Mouse (Mus musculus): ENCODE data around the gene Grik5. TPM values are rescaled to one million over a fixed set of nuclear protein-coding genes. Genes with fewer than 3 reads are reported as not detected.
A peak's percentile ranks its signal among the peaks of the same experiment; 100 is the strongest.

The Grik5 gene
- polyA plus RNA-seq, 1 experiment from 2014 or later, result 19.4 TPM

- Histone ChIP-seq H3K27ac (peak overlapping the region; percentile 15; the same call in 1 of the 2 replicates), H3K4me2 (replicated peaks) (peak overlapping the region; percentile 83), H3K9ac (replicated peaks) (peak overlapping the region; percentile 94), H3K9me3 (no peaks in the 10 kb centered on the region), H3K27me3 (0 out of 2 replicates have a peak, but pooled peaks cover 4% of the 10 kb centered on the region), H3K4me1 (replicated peaks) (peaks cover 61% of the 10 kb centered on the region), H3K4me3 (replicated peaks) (peak overlapping the region; percentile 86), H3K36me3 (peaks cover 24% of the 10 kb centered on the region)
- no peak for ATAC-seq
- 30% methylated on average over 11 of the region's 11 CpGs for WGBS
Observed at GRCm38 (mm10) chr7:25003291-25003690, 68.9 kb downstream of the Grik5 start.

GRCm38 (mm10) chr7:25000711-25001110 lies 71.4 kb downstream of the Grik5 start:
- 78% methylated on average over 12 of the region's 12 CpGs for WGBS
- Histone ChIP-seq H3K4me3 (replicated peaks) (no peak overlapping the region), H3K9me3 (no peaks in the 10 kb centered on the region), H3K27ac (no peak overlapping the region), H3K9ac (replicated peaks) (no peak overlapping the region), H3K4me2 (replicated peaks) (no peak overlapping the region), H3K36me3 (peaks cover 46% of the 10 kb centered on the region), H3K27me3 (no peaks in the 10 kb centered on the region), H3K4me1 (replicated peaks) (peaks cover 36% of the 10 kb centered on the region)
- ATAC-seq, result no peak

GRCm38 (mm10) chr7:25000211-25000610 lies 71.9 kb downstream of the Grik5 start:
- Histone ChIP-seq H3K4me2 (replicated peaks) (no peak overlapping the region), H3K27me3 (no peaks in the 10 kb centered on the region), H3K4me3 (replicated peaks) (no peak overlapping the region), H3K4me1 (replicated peaks) (peaks cover 32% of the 10 kb centered on the region), H3K27ac (no peak overlapping the region), H3K9ac (replicated peaks) (no peak overlapping the region), H3K36me3 (peaks cover 51% of the 10 kb centered on the region), H3K9me3 (no peaks in the 10 kb centered on the region)
- ATAC-seq, result no peak
- WGBS, result 81% methylated on average over 7 of the region's 7 CpGs

GRCm38 (mm10) chr7:24993081-24993480 lies 79.1 kb downstream of the Grik5 start:
- Histone ChIP-seq H3K4me1 (replicated peaks) (no peaks in the 10 kb centered on the region), H3K9me3 (no peaks in the 10 kb centered on the region), H3K4me3 (replicated peaks) (no peak overlapping the region), H3K9ac (replicated peaks) (no peak overlapping the region), H3K27me3 (no peaks in the 10 kb centered on the region), H3K27ac (no peak overlapping the region), H3K4me2 (replicated peaks) (no peak overlapping the region), H3K36me3 (peaks cover 92% of the 10 kb centered on the region)
- ATAC-seq, result no peak
- WGBS, result 85% methylated on average over 6 of the region's 6 CpGs

- H3K9me3 ChIP-seq, result no peaks in the 10 kb centered on the region
- H3K4me1 ChIP-seq (replicated peaks), result no peaks in the 10 kb centered on the region
- H3K36me3 ChIP-seq, result peaks cover 94% of the 10 kb centered on the region
- H3K9ac ChIP-seq (replicated peaks), result no peak overlapping the region
- no peaks in the 10 kb centered on the region for H3K27me3 ChIP-seq
- H3K4me2 ChIP-seq (replicated peaks), result no peak overlapping the region
- no peak overlapping the region for H3K4me3 ChIP-seq (replicated peaks)
- WGBS, result 79% methylated on average over 8 of the region's 8 CpGs
- no peak overlapping the region for H3K27ac ChIP-seq
- no peak for ATAC-seq
Observed at GRCm38 (mm10) chr7:24990478-24990877, 81.7 kb downstream of the Grik5 start.

GRCm38 (mm10) chr7:24987941-24988340 lies 84.2 kb downstream of the Grik5 start:
- Histone ChIP-seq H3K4me1 (replicated peaks) (no peaks in the 10 kb centered on the region), H3K27ac (no peak overlapping the region), H3K27me3 (no peaks in the 10 kb centered on the region), H3K9me3 (0 out of 2 replicates have a peak, but pooled peaks cover 6% of the 10 kb centered on the region), H3K4me3 (replicated peaks) (no peak overlapping the region), H3K9ac (replicated peaks) (no peak overlapping the region), H3K36me3 (peaks cover 95% of the 10 kb centered on the region), H3K4me2 (replicated peaks) (no peak overlapping the region)
- WGBS, result 89% methylated on average over 14 of the region's 14 CpGs
- no peak for ATAC-seq

GRCm38 (mm10) chr7:24985799-24986198 lies 86.3 kb downstream of the Grik5 start:
- H3K27ac ChIP-seq, result no peak overlapping the region
- no peak overlapping the region for H3K9ac ChIP-seq (replicated peaks)
- ATAC-seq, result no peak
- no peak overlapping the region for H3K4me3 ChIP-seq (replicated peaks)
- H3K9me3 ChIP-seq, result 0 out of 2 replicates have a peak, but pooled peaks cover 6% of the 10 kb centered on the region
- H3K36me3 ChIP-seq, result peaks cover 98% of the 10 kb centered on the region
- no peaks in the 10 kb centered on the region for H3K4me1 ChIP-seq (replicated peaks)
- H3K27me3 ChIP-seq, result no peaks in the 10 kb centered on the region
- no peak overlapping the region for H3K4me2 ChIP-seq (replicated peaks)
- WGBS, result 74% methylated on average over 5 of the region's 5 CpGs

GRCm38 (mm10) chr7:24984307-24984706 lies 87.8 kb downstream of the Grik5 start:
- Histone ChIP-seq H3K36me3 (peaks cover 98% of the 10 kb centered on the region), H3K27ac (no peak overlapping the region), H3K4me3 (replicated peaks) (no peak overlapping the region), H3K4me2 (replicated peaks) (no peak overlapping the region), H3K27me3 (no peaks in the 10 kb centered on the region), H3K9me3 (0 out of 2 replicates have a peak, but pooled peaks cover 6% of the 10 kb centered on the region), H3K9ac (replicated peaks) (no peak overlapping the region), H3K4me1 (replicated peaks) (no peaks in the 10 kb centered on the region)
- ATAC-seq, result no peak
- 91% methylated on average over 2 of the region's 2 CpGs for WGBS

GRCm38 (mm10) chr7:24983396-24983795 lies 88.8 kb downstream of the Grik5 start:
- Histone ChIP-seq H3K27me3 (no peaks in the 10 kb centered on the region), H3K9ac (replicated peaks) (no peak overlapping the region), H3K4me1 (replicated peaks) (no peaks in the 10 kb centered on the region), H3K4me2 (replicated peaks) (no peak overlapping the region), H3K36me3 (peaks cover 98% of the 10 kb centered on the region), H3K9me3 (0 out of 2 replicates have a peak, but pooled peaks cover 6% of the 10 kb centered on the region), H3K4me3 (replicated peaks) (no peak overlapping the region), H3K27ac (no peak overlapping the region)
- ATAC-seq, result no peak
- WGBS, result 90% methylated on average over 5 of the region's 5 CpGs

- no peak overlapping the region for H3K4me2 ChIP-seq (replicated peaks)
- H3K36me3 ChIP-seq, result peaks cover 81% of the 10 kb centered on the region
- H3K9me3 ChIP-seq, result 0 out of 2 replicates have a peak, but pooled peaks cover 6% of the 10 kb centered on the region
- H3K27me3 ChIP-seq, result no peaks in the 10 kb centered on the region
- H3K9ac ChIP-seq (replicated peaks), result no peak overlapping the region
- H3K4me3 ChIP-seq (replicated peaks), result no peak overlapping the region
- ATAC-seq, result no peak
- 83% methylated on average over 7 of the region's 7 CpGs for WGBS
- no peaks in the 10 kb centered on the region for H3K4me1 ChIP-seq (replicated peaks)
- no peak overlapping the region for H3K27ac ChIP-seq
Observed at GRCm38 (mm10) chr7:24980439-24980838, 91.7 kb downstream of the Grik5 start.

- Histone ChIP-seq H3K4me1 (replicated peaks) (no peaks in the 10 kb centered on the region), H3K27ac (no peak overlapping the region), H3K9me3 (no peaks in the 10 kb centered on the region), H3K4me3 (replicated peaks) (no peak overlapping the region), H3K9ac (replicated peaks) (no peak overlapping the region), H3K36me3 (peaks cover 66% of the 10 kb centered on the region), H3K4me2 (replicated peaks) (no peak overlapping the region), H3K27me3 (no peaks in the 10 kb centered on the region)
- WGBS, result 81% methylated on average over 7 of the region's 7 CpGs
- no peak for ATAC-seq
Observed at GRCm38 (mm10) chr7:24978781-24979180, 93.4 kb downstream of the Grik5 start.

GRCm38 (mm10) chr7:24974893-24975595 lies 97.1 kb downstream of the Grik5 start:
- 28% methylated on average over 9 of the region's 9 CpGs for WGBS
- ATAC-seq, result no peak
- Histone ChIP-seq H3K4me3 (replicated peaks) (no peak overlapping the region), H3K9me3 (no peaks in the 10 kb centered on the region), H3K27ac (no peak overlapping the region), H3K4me1 (replicated peaks) (peaks cover 13% of the 10 kb centered on the region), H3K36me3 (peaks cover 32% of the 10 kb centered on the region), H3K9ac (replicated peaks) (no peak overlapping the region), H3K27me3 (no peaks in the 10 kb centered on the region), H3K4me2 (replicated peaks) (no peak overlapping the region)

- Histone ChIP-seq H3K4me1 (replicated peaks) (peaks cover 13% of the 10 kb centered on the region), H3K27me3 (no peaks in the 10 kb centered on the region), H3K4me2 (replicated peaks) (no peak overlapping the region), H3K36me3 (peaks cover 26% of the 10 kb centered on the region), H3K9me3 (no peaks in the 10 kb centered on the region), H3K9ac (replicated peaks) (no peak overlapping the region), H3K27ac (no peak overlapping the region), H3K4me3 (replicated peaks) (no peak overlapping the region)
- no peak for ATAC-seq
- 81% methylated on average over 5 of the region's 5 CpGs for WGBS
Observed at GRCm38 (mm10) chr7:24973902-24974301, 98.2 kb downstream of the Grik5 start.

All from midbrain, embryonic 13.5 days (tissue).